Mouse (Mus musculus): ENCODE measurements around the gene Tmc6. TPM values are rescaled to one million over a fixed set of nuclear protein-coding genes. Genes with fewer than 3 reads are reported as not detected.
A peak's percentile ranks its signal among the peaks of the same experiment; 100 is the strongest.

The Tmc6 gene
- polyA plus RNA-seq, 1 experiment from 2014 or later: 10.5 TPM

DNA sequence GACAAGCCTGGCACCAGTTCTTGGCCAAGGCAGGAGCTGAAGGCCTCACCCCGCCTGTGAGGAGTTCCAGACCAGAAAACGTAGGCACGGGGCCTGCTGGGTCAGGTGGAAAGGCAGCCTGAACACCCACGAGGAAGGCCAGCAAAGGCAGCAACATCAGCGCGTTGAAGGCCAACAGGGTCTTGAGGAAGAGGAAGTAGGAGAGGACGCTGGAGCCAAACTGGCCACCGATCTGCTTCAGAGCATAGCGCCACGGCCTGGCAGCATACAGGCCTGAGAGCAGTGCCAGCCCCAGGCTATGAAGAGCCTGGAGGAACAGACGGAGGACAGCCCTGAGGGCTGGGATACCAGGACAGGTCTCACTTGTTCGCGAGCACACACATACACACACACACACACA is 6.5 kb downstream of the Tmc6 start:
- WGBS: 93% methylated on average over 13 of the region's 13 CpGs

DNA sequence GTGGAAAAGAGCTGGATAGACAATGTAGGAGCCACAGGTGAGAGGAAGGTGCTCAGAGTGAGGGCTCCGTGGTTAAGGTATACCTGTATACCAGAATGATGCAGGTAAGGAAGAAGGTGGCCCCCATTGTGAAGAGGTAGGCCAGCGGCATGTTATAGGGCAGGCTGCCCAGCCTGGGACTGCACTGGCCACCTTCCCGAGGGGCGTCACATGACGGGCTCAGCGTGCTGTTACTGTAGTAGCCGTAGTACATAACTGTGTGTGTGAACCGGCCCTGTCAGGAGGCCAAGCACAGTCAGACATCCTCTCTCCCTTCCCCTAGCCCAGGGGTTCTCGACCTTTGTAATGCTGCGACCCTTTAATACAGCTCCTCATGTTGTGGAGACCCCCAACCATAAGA is 7.1 kb downstream of the Tmc6 start:
- no peaks in the 10 kb centered on the region for H3K9me3 ChIP-seq (replicated peaks)
- H3K27ac ChIP-seq (replicated peaks): no peak overlapping the region
- DNase-seq (ENCODE audit: low spot score): no peak
- H3K36me3 ChIP-seq: no peaks in the 10 kb centered on the region; the same call in 1 of the 2 replicates
- WGBS: 94% methylated on average over 10 of the region's 10 CpGs
- peaks cover 20% of the 10 kb centered on the region for H3K4me1 ChIP-seq
- H3K4me3 ChIP-seq: no peak overlapping the region
- peaks cover 21% of the 10 kb centered on the region for H3K27me3 ChIP-seq (ENCODE audit: low read depth, poor library complexity, severe bottlenecking)

More for the DNA sequence above, 6.5 kb downstream of the Tmc6 start:
- no peak for DNase-seq (ENCODE audit: low spot score)
- Histone ChIP-seq H3K27ac (replicated peaks) (no peak overlapping the region), H3K9me3 (replicated peaks) (no peaks in the 10 kb centered on the region), H3K4me3 (no peak overlapping the region), H3K4me1 (peaks cover 27% of the 10 kb centered on the region), H3K36me3 (no peaks in the 10 kb centered on the region; the same call in 1 of the 2 replicates), H3K27me3 (ENCODE audit: low read depth, poor library complexity, severe bottlenecking) (peaks cover 27% of the 10 kb centered on the region)

DNA sequence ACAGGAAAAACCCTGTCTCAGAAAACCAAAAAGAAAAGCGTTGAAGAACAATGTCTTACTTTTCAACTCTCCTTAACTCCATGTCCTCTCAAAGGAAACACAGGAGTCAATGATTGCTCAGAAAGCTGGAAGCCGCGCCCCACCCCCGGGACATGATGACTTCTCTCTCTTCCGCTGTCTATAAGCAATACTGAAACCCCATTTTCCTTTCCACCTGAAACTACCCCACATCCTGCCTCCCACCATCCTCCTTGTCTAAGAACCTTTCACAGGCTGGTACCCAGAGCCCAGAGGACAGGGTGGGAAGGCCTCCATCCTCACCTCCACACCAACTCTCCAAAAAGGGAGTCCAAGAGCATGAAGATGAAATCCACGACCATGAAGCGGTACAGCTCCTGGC is 9.6 kb downstream of the Tmc6 start:
- 0 out of 2 replicates have a peak, but pooled peaks cover 5% of the 10 kb centered on the region for H3K4me1 ChIP-seq
- WGBS: 91% methylated on average over 7 of the region's 7 CpGs

DNA sequence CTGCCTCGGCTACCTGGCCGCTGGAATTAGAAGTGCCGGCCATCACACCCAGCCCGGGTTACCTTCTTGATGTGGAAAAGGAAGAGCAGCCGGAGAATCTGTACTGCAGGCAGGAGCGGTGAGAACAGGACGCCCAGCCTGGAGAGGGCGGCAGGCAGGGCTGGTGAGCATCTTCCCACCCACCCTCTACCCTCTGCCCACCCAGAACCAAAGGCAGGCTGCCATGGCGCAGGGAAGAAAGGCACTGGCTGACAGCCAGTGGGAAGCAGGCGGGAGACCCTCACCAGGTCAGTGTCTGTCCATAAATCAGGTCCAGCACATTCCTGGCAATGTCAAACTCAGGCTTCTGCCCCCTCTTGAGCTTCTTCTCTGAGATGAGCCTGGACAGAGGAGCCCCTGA is 11.6 kb downstream of the Tmc6 start:
- WGBS: 89% methylated on average over 10 of the region's 10 CpGs
- Histone ChIP-seq H3K27me3 (ENCODE audit: low read depth, poor library complexity, severe bottlenecking) (no peaks in the 10 kb centered on the region), H3K36me3 (peaks cover 12% of the 10 kb centered on the region)

More for the DNA sequence above, 9.6 kb downstream of the Tmc6 start:
- Histone ChIP-seq H3K9me3 (replicated peaks) (no peaks in the 10 kb centered on the region), H3K4me3 (no peak overlapping the region), H3K27ac (replicated peaks) (no peak overlapping the region), H3K27me3 (ENCODE audit: low read depth, poor library complexity, severe bottlenecking) (no peaks in the 10 kb centered on the region), H3K36me3 (no peaks in the 10 kb centered on the region; the same call in 1 of the 2 replicates)
- DNase-seq (ENCODE audit: low spot score): no peak

DNA sequence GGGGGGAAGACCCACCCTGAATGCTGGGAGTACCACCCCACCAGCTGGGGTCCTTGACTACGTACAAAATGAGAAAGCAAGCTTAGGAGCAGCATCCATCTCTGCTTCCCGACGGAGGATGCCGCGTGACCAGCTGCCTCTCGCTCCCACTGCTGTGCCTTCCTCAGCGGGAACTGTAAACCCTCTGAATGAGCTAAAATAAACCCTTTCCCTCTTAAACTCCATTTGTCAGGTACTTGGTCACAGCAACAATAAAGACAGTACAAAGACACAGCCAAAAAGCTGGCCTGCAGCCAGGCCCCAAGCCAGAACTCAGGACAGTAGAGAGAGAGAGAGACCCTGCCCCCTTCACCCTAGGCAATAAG is 12.3 kb downstream of the Tmc6 start:
- WGBS: 91% methylated on average over 7 of the region's 7 CpGs
- DNase-seq (ENCODE audit: low spot score): no peak

More for the DNA sequence above, 11.6 kb downstream of the Tmc6 start:
- no peak for DNase-seq (ENCODE audit: low spot score)
- 0 out of 2 replicates have a peak, but pooled peaks cover 4% of the 10 kb centered on the region for H3K4me1 ChIP-seq
- H3K27ac ChIP-seq (replicated peaks): no peak overlapping the region
- H3K4me3 ChIP-seq: no peak overlapping the region
- H3K9me3 ChIP-seq (replicated peaks): no peaks in the 10 kb centered on the region

DNA sequence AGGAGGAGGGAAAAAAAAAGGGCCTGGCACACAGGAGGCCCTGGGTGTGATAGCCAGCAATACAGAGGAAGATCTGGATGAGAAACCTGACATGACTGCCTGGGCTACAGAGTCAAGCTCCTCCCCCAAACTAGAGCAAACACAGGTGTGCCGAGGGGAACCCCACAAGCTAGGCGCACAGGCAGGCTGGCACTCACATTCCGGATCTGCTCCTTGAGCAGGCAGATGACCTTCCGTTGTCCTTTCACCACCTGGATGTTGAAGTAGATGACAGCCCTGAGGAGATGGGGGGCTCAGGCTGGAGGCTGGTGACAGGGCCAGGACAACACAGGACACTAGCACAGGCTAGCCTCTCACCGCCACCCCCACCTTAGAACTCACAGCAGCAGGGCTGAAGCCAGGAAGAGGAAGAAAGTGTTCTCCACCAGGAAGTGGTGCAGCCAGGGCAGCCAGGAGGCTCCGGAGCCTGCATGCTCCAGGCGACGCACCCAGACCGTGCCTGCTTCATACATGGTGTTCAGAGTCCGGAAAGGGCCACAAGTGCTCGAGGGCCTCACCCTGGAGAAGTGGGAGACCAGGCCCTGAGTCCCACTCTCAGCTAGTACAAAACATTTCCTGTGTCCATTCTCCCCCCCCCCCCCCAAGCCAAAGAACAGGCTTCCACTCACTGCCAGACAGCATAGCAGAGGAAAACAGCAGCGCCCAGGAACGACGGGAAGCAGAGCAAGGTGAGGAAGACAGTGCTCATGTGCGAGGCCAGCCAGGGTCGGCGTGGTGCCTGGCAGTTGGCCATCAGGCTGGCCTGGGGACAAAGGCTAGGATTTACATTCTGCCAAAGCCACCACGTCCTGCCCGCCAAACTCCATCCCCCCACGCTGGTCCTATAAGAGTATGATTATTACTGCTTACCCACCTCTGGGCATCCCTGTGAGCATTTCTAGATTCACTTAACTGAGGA is 13.0 kb downstream of the Tmc6 start:
- Histone ChIP-seq H3K36me3 (peaks cover 26% of the 10 kb centered on the region), H3K4me1 (0 out of 2 replicates have a peak, but pooled peaks cover 4% of the 10 kb centered on the region), H3K4me3 (no peak overlapping the region), H3K27me3 (ENCODE audit: low read depth, poor library complexity, severe bottlenecking) (no peaks in the 10 kb centered on the region), H3K9me3 (replicated peaks) (no peaks in the 10 kb centered on the region), H3K27ac (replicated peaks) (no peak overlapping the region)
- 89% methylated on average over 20 of the region's 20 CpGs for WGBS
- no peak for DNase-seq (ENCODE audit: low spot score)

More for the DNA sequence above, 12.3 kb downstream of the Tmc6 start:
- Histone ChIP-seq H3K36me3 (peaks cover 20% of the 10 kb centered on the region), H3K9me3 (replicated peaks) (no peaks in the 10 kb centered on the region), H3K27me3 (ENCODE audit: low read depth, poor library complexity, severe bottlenecking) (no peaks in the 10 kb centered on the region), H3K27ac (replicated peaks) (no peak overlapping the region), H3K4me1 (0 out of 2 replicates have a peak, but pooled peaks cover 4% of the 10 kb centered on the region), H3K4me3 (no peak overlapping the region)

DNA sequence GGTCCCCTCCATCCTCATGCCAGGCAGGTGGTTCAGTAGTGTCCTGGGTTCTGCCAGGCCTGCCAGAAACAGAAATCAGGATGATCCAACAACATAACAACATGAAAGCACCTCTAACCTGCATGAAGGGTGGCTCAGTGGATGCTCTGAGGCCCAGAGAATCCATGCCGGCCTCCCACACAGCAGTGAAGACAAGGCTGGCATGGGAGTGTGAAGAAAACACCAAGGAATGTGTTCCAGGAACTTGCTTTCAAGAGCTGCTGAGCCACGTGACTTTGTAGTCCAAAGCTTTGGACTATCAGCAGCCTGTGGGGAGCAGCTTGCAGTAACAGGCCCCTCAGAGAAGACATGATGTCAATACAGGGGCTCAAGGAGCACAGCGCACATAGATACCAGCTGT is 15.7 kb downstream of the Tmc6 start:
- no peaks in the 10 kb centered on the region for H3K9me3 ChIP-seq (replicated peaks)
- no peak overlapping the region for H3K27ac ChIP-seq (replicated peaks)
- WGBS: 91% methylated on average over 3 of the region's 3 CpGs
- H3K4me3 ChIP-seq: no peak overlapping the region
- DNase-seq (ENCODE audit: low spot score): no peak
- H3K36me3 ChIP-seq: peaks cover 47% of the 10 kb centered on the region
- H3K4me1 ChIP-seq: 0 out of 2 replicates have a peak, but pooled peaks cover 4% of the 10 kb centered on the region
- H3K27me3 ChIP-seq (ENCODE audit: low read depth, poor library complexity, severe bottlenecking): no peaks in the 10 kb centered on the region

DNA sequence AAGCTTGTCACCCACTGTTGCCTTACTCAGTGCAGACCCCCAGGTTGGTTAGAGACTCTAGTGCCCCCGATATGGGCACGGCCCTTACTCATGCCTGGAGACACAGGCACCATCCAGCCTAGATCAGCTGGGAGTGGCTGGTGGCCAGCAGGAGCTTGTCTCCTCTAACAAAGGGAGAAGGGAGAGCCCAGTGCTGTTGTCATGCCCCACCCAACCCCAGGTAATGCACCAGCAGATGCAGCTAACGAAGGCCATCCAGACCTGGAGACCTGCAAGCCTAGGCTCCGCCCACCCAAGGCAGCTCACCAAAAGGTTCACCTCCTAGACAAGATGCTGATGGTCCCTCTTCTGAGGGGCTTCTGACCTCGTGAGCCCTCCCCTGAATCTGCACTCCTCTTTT is 16.6 kb downstream of the Tmc6 start:
- no peak for DNase-seq (ENCODE audit: low spot score)
- no peak overlapping the region for H3K4me3 ChIP-seq
- H3K27ac ChIP-seq (replicated peaks): 0 out of 2 replicates have a peak overlapping the region, but pooled peaks have one; percentile 13
- peaks cover 56% of the 10 kb centered on the region for H3K36me3 ChIP-seq
- no peaks in the 10 kb centered on the region for H3K27me3 ChIP-seq (ENCODE audit: low read depth, poor library complexity, severe bottlenecking)
- 90% methylated on average over 5 of the region's 5 CpGs for WGBS
- H3K4me1 ChIP-seq: 0 out of 2 replicates have a peak, but pooled peaks cover 4% of the 10 kb centered on the region
- H3K9me3 ChIP-seq (replicated peaks): no peaks in the 10 kb centered on the region

DNA sequence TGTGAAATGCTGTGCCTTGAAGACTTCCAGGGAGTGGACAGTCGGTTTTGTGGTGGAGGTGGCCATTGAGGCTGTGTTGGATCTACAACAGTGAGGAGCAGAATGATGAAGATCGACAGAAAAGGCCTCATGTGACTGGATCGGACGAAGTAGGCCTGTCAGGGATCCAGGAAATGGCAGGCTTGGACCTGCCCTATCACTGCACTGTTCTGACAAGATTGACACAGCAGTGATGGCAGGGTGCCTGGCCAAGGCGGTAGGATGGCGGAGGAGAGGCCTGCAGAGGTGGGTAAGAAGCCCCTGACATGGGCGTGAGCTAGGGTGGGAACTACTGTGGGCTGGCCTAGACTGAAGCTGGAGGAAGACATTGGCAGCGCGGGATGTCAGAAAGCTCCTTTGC is 17.7 kb downstream of the Tmc6 start:
- Histone ChIP-seq H3K4me1 (no peaks in the 10 kb centered on the region), H3K4me3 (no peak overlapping the region), H3K27me3 (ENCODE audit: low read depth, poor library complexity, severe bottlenecking) (no peaks in the 10 kb centered on the region), H3K27ac (replicated peaks) (no peak overlapping the region), H3K9me3 (replicated peaks) (no peaks in the 10 kb centered on the region), H3K36me3 (peaks cover 66% of the 10 kb centered on the region)
- WGBS: 88% methylated on average over 9 of the region's 9 CpGs
- no peak for DNase-seq (ENCODE audit: low spot score)

DNA sequence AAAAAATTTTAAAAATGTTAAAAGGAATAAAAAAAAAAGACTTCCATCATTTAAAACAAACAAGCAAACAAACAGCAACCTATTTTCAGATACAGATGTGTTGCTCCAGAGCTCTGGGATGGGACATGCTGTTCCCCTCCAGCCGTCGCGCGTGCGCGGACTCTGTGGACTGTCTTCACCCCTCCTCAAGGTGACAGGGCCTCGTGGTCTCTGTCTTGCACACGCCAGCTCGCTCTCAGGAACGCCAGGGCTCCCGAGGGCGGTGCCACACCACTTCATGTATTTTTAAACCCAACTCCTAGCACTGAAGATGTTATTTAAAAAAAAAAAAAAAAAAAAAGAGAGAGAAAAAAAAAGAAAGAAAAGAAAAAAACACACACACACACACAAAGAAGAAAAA is 19.8 kb downstream of the Tmc6 start:
- Histone ChIP-seq H3K9me3 (replicated peaks) (no peaks in the 10 kb centered on the region), H3K27ac (replicated peaks) (no peak overlapping the region), H3K4me1 (no peaks in the 10 kb centered on the region), H3K27me3 (ENCODE audit: low read depth, poor library complexity, severe bottlenecking) (no peaks in the 10 kb centered on the region), H3K4me3 (no peak overlapping the region), H3K36me3 (peaks cover 87% of the 10 kb centered on the region)
- DNase-seq (ENCODE audit: low spot score): no peak
- 93% methylated on average over 12 of the region's 12 CpGs for WGBS

DNA sequence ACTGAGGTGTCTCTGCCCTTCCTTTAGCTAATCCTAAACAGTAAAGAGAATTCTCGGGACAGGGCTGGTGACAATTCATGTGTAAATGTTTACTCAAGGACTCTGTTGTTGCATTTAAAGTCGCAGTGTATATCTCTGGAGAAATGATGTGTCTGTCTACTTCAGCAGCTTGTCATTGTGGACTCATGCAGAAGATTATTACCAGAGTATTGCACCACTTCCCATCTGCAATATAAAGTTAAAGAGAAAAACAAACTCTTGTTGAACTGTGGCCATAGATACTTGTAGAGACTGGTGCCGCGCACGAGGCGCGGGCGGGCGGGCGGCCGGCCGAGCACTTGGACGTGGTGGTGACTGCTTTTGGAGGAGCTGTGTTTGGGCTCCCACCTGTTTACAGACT is 20.2 kb downstream of the Tmc6 start:
- 92% methylated on average over 13 of the region's 13 CpGs for WGBS
- Histone ChIP-seq H3K4me1 (no peaks in the 10 kb centered on the region), H3K4me3 (no peak overlapping the region), H3K27me3 (ENCODE audit: low read depth, poor library complexity, severe bottlenecking) (no peaks in the 10 kb centered on the region), H3K27ac (replicated peaks) (no peak overlapping the region), H3K9me3 (replicated peaks) (no peaks in the 10 kb centered on the region), H3K36me3 (peaks cover 92% of the 10 kb centered on the region)
- no peak for DNase-seq (ENCODE audit: low spot score)

DNA sequence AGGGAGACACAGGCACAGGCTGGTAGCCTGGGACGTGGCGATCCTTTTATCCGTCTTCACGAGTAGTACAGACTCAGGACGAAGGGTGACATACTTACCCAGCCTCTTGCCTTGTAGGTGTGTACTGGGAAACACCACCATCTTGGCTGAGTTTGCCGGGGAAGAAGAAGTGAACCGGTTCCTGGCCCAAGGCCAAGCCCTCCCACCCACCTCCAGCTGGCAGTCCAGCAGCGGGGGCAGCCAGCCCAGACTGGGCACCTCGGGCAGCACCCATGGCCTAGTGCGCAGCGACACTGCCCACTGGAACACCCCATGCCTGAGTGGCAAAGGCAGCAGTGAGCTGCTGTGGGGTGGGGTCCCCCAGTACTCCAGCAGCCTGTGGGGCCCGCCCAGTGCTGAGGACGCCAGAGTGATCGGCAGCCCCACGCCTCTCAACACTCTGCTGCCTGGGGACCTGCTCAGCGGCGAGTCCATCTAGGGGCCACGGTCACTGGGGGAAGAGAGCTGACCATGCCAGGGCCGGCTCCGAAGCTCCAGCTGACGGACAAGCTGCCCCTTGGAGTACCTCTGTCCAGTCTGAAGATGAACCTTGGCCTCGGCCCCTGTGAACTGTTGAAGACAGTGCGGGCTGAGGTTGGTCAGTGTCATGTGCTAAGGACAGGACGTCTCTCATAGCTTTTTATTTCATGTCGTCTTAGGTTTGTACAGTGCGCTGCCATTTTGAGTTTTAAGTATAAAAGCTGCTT is 21.5 kb downstream of the Tmc6 start:
- no peak overlapping the region for H3K4me3 ChIP-seq
- no peaks in the 10 kb centered on the region for H3K4me1 ChIP-seq
- peaks cover 93% of the 10 kb centered on the region for H3K36me3 ChIP-seq
- WGBS: 96% methylated on average over 26 of the region's 26 CpGs
- DNase-seq (ENCODE audit: low spot score): no peak
- H3K9me3 ChIP-seq (replicated peaks): no peaks in the 10 kb centered on the region
- no peak overlapping the region for H3K27ac ChIP-seq (replicated peaks)
- no peaks in the 10 kb centered on the region for H3K27me3 ChIP-seq (ENCODE audit: low read depth, poor library complexity, severe bottlenecking)

All from midbrain, embryonic 10.5 days (tissue).